Comparison of ENCODE assay signal across 15 mouse cellular contexts in genomic region chr12:75933561-75933960, GRCm38 (mm10).
"Had no signal": no experiment of that assay in that cellular context is flagged by ENCODE, and none has a peak within 500 bp of the region (broad histone marks: within the 10 kb centered on the region; RNA-seq: fewer than 3 reads in every experiment).

No protein-coding gene starts in this region.

- H3K27ac ChIP-seq: neural tube, embryonic 15.5 days; stomach, embryonic 15.5 days; stomach, postnatal 0 days had no signal

- H3K4me2 ChIP-seq: neural tube, embryonic 15.5 days; stomach, embryonic 15.5 days had no signal

- H3K9me3 ChIP-seq: neural tube, embryonic 15.5 days; stomach, embryonic 15.5 days had no signal

- H3K27me3 ChIP-seq: neural tube, embryonic 15.5 days; stomach, embryonic 15.5 days had no signal

- H3K4me1 ChIP-seq: neural tube, embryonic 15.5 days; stomach, embryonic 15.5 days had no signal

- H3K9ac ChIP-seq: neural tube, embryonic 15.5 days; stomach, embryonic 15.5 days had no signal

- H3K4me3 ChIP-seq: neural tube, embryonic 15.5 days; stomach, embryonic 15.5 days had no signal

- DNase-seq: retina, postnatal 1 day; right cerebral cortex, adult 18-20 months; right cerebral cortex, postnatal 14 days; right cerebral cortex, postnatal 25 days; right cerebral cortex, postnatal 4 days; spleen, adult 18-20 months; thymus, adult 18-20 months; thymus, adult 2 months; thymus, postnatal 14 days; thymus, postnatal 25 days; thymus, postnatal 36 days; thymus, postnatal 4 days had no signal
